Mouse (Mus musculus) limb, embryonic 11.5 days (tissue): ENCODE data around the gene Crct1. TPM values are rescaled to one million over a fixed set of nuclear protein-coding genes. Genes with fewer than 3 reads are reported as not detected.

Experiments
- ATAC-seq: fragments of 200-750 bp; cut with Nextera tagmentation; 2 replicates; pipeline ENCODE4 v1.8.0; 2017; ENCODE audit warnings: low read depth; ENCODE audit not compliant: insufficient number of reproducible peaks, low FRiP score, low TSS enrichment
- DNase-seq: peaks from one replicate; pipeline ENCODE4 v3.0.0-alpha.2; 2015; ENCODE audit warnings: low spot score
- H3K27ac ChIP-seq: fragments of 300-500 bp; sonication (generic); replicated peaks from 2 replicates; pipeline ENCODE4 v1.5.1; 2014; ENCODE audit warnings: low read depth, mild to moderate bottlenecking, low read length
- H3K27me3 ChIP-seq: fragments of 300-500 bp; sonication (generic); 2 replicates; pipeline ENCODE4 v1.6.1; 2014; ENCODE audit warnings: mild to moderate bottlenecking, low read length, mixed read lengths; ENCODE audit not compliant: control insufficient read depth, insufficient read depth
- H3K36me3 ChIP-seq: fragments of 300-500 bp; sonication (generic); 2 replicates; pipeline ENCODE4 v1.6.1; 2014; ENCODE audit warnings: mild to moderate bottlenecking, low read length, moderate library complexity, mixed read lengths; ENCODE audit not compliant: control insufficient read depth, insufficient read depth
- H3K4me1 ChIP-seq: fragments of 300-500 bp; sonication (generic); 2 replicates; pipeline ENCODE4 v1.6.1; 2014; ENCODE audit warnings: low read length, mixed read lengths; ENCODE audit not compliant: control insufficient read depth, insufficient read depth
- H3K4me2 ChIP-seq: fragments of 300-500 bp; sonication (generic); 2 replicates; pipeline ENCODE4 v1.6.1; 2014; ENCODE audit warnings: low read depth, mild to moderate bottlenecking, moderate library complexity; ENCODE audit not compliant: severe bottlenecking
- H3K4me3 ChIP-seq: fragments of 300-500 bp; sonication (generic); 2 replicates; pipeline ENCODE4 v1.5.1; 2014; ENCODE audit warnings: low read depth, low read length
- H3K9ac ChIP-seq: fragments of 300-500 bp; sonication (generic); 2 replicates; pipeline ENCODE4 v1.6.1; 2014; ENCODE audit warnings: mild to moderate bottlenecking, low read length
- H3K9me3 ChIP-seq: fragments of 300-500 bp; sonication (generic); 2 replicates; pipeline ENCODE4 v1.6.1; 2016; ENCODE audit warnings: low read length; ENCODE audit not compliant: control insufficient read depth
- WGBS: fragments of 180-500 bp; shearing (Covaris S2); extraction: QIAGEN DNeasy Blood & Tissue Kit; methylation state at CpG from one replicate; pipeline ENCODE4 v1.1.7; 2014; 5-methylcytosine and 5-hydroxymethylcytosine counted together
- polyA plus RNA-seq: library from polyadenylated mRNA; unstranded; fragments of >200 nt; fragmentation: Nextera tagmentation; extraction: Ambion mirVana; gene quantifications from 2 replicates; pipeline ENCODE4 v1.2.1, GENCODE M21; 2014

Crct1 gene
- not detected in 2 replicates for polyA plus RNA-seq

GRCm38 (mm10) chr3:93015460-93016104 lies at the start of gene Crct1:
Gene Crct1 (minus strand): TSS chr3:93015687.
- Histone ChIP-seq H3K4me3 (peak within 1 kb of the TSS; percentile 32), H3K27me3 (no peaks in the 10 kb centered on the region), H3K9me3 (no peaks in the 10 kb centered on the region), H3K27ac (0 out of 2 replicates have a peak within 1 kb of the TSS, but pooled peaks have one; percentile 10), H3K36me3 (no peaks in the 10 kb centered on the region), H3K4me1 (no peaks in the 10 kb centered on the region), H3K4me2 (peak within 1 kb of the TSS; percentile 54), H3K9ac (peak within 1 kb of the TSS; percentile 65)
- 53% methylated on average over 4 of the region's 4 CpGs for WGBS
- ATAC-seq, result no peak
- no peak for DNase-seq

DNA sequence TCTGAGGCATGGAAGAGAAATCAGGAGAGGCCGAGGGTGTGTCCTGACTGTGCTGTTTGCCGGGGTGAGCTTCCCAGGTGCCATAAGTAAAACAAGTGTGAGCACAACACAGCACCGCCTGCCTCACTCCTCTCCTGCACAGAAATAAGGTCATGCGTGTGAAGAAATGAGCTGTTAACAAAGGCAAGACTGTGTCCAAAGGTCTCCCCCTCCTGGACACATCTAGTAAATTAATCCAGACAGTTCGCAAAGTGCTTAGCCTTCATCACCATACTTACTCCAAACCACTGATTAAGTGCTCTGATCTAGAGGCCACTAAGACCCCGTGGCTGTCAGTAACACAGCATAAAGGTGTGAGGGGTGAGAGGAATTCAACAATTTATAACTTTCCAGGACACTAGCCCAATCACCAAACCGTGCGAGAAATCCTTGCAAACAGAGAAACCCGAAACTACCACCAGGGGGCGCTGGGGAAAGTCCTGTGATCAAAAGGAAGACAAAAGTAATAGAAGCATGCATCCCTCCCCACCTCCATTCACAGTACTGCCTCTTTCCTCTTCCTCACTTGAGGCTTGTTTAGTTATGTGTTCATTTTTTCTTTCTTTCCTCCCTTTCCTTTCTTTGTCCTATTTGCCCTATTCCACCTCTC lies 37.5 kb upstream of the Crct1 start:
- Histone ChIP-seq H3K9me3 (no peaks in the 10 kb centered on the region), H3K4me3 (no peak overlapping the region), H3K27me3 (no peaks in the 10 kb centered on the region), H3K27ac (no peak overlapping the region), H3K9ac (no peak overlapping the region), H3K36me3 (no peaks in the 10 kb centered on the region), H3K4me2 (no peak overlapping the region), H3K4me1 (no peaks in the 10 kb centered on the region)
- WGBS, result 54% methylated on average over 10 of the region's 10 CpGs
- ATAC-seq (no peak), DNase-seq (peak; percentile 61)

DNA sequence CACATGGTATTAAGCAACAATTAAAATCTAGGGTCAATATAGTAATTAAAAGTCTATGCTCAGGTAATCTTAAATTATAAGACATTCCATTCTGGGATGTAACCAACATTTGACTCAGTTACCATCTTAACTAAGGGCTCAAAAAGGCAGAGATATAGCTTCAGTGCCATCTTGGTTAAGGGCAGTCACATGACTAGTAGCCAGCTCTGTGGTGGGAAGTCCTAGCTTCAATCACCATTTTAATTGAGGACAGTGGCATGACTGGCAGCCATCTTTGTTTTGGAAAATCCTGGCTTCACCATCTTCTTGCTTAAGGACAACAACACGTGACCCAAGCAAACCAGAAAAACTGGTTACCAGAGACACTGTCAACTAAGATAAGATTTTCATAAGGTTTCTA lies 34.7 kb upstream of the Crct1 start:
- no peak overlapping the region for H3K4me2 ChIP-seq
- no peaks in the 10 kb centered on the region for H3K4me1 ChIP-seq
- no peak overlapping the region for H3K9ac ChIP-seq
- DNase-seq (no peak), ATAC-seq (no peak)
- 93% methylated on average over 1 of the region's 1 CpGs for WGBS
- H3K27ac ChIP-seq, result no peak overlapping the region
- no peaks in the 10 kb centered on the region for H3K36me3 ChIP-seq
- no peak overlapping the region for H3K4me3 ChIP-seq
- no peaks in the 10 kb centered on the region for H3K9me3 ChIP-seq
- H3K27me3 ChIP-seq, result no peaks in the 10 kb centered on the region

GRCm38 (mm10) chr3:93031450-93031849 lies 16.0 kb upstream of the Crct1 start:
- H3K4me2 ChIP-seq, result no peak overlapping the region
- H3K9ac ChIP-seq, result no peak overlapping the region
- DNase-seq (peak; percentile 50), ATAC-seq (peak; percentile 60; the same call in 1 of the 2 replicates)
- H3K9me3 ChIP-seq, result no peaks in the 10 kb centered on the region
- H3K27me3 ChIP-seq, result no peaks in the 10 kb centered on the region
- WGBS, result 68% methylated on average over 5 of the region's 5 CpGs
- no peak overlapping the region for H3K4me3 ChIP-seq
- H3K4me1 ChIP-seq, result no peaks in the 10 kb centered on the region
- H3K27ac ChIP-seq, result no peak overlapping the region
- H3K36me3 ChIP-seq, result no peaks in the 10 kb centered on the region

DNA sequence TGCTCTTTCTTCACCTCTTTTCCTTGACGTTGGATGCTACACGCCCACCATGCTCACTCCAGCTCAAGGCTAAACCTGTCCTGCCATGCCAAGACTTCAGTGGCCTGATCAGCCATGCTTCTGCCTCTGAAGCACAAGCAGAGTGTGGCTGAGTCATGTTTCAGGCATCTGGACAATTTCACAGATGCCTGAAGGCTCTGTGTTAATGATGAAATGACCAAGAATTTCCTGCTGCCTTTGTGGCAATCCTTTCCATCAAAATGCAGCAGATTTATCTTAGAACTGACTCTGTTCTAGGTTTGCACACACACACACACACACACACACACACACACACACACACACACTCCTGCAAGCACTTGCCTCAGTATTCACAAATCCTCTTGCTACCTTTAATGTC lies 10.0 kb upstream of the Crct1 start:
- ATAC-seq (no peak), DNase-seq (no peak)
- 79% methylated on average over 2 of the region's 2 CpGs for WGBS
- no peak overlapping the region for H3K27ac ChIP-seq
- H3K36me3 ChIP-seq, result no peaks in the 10 kb centered on the region
- H3K4me3 ChIP-seq, result no peak overlapping the region
- H3K9me3 ChIP-seq, result no peaks in the 10 kb centered on the region
- no peaks in the 10 kb centered on the region for H3K27me3 ChIP-seq
- no peak overlapping the region for H3K4me2 ChIP-seq
- H3K9ac ChIP-seq, result no peak overlapping the region
- H3K4me1 ChIP-seq, result no peaks in the 10 kb centered on the region

DNA sequence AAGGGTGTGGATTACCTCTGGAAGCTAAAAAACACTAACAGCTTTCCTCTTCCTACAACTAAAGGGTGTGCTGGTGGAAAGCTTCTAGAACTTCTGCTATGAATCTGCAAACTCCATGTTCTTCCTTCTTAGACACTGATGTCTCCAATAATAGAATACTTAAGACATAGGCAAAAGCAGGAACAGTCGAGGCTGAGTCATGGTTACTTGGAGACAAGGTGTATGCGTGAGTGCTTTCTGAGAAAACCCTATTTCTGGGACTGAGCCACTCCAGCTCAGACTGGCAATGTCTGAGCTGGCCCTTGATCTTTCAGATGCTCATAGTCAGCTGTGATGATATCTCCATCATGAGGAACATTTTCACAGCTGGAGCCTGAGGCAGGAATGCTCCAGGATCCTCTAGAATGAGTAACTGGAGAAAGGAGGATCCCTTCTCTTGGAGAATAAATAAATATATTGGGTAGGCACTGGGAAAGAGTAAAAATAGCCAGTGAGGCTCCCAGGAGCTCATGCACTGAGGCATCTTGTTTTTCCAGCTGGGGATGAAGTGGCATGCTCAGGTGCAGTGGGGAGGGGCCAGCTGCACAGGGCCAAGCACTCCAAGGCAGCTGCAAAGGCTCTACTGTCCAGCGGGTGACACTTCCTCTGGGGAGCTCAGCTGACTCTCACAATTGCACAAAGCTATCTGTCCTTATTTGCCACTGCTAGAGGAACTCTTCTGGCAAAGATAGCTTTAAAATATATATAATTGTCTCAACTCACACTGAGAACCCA lies 8.1 kb upstream of the Crct1 start:
- no peak overlapping the region for H3K27ac ChIP-seq
- no peak for DNase-seq
- no peaks in the 10 kb centered on the region for H3K4me1 ChIP-seq
- no peaks in the 10 kb centered on the region for H3K9me3 ChIP-seq
- 77% methylated on average over 3 of the region's 3 CpGs for WGBS
- H3K9ac ChIP-seq, result no peak overlapping the region
- H3K36me3 ChIP-seq, result no peaks in the 10 kb centered on the region
- ATAC-seq, result no peak
- H3K4me2 ChIP-seq, result no peak overlapping the region
- H3K4me3 ChIP-seq, result no peak overlapping the region
- no peaks in the 10 kb centered on the region for H3K27me3 ChIP-seq

DNA sequence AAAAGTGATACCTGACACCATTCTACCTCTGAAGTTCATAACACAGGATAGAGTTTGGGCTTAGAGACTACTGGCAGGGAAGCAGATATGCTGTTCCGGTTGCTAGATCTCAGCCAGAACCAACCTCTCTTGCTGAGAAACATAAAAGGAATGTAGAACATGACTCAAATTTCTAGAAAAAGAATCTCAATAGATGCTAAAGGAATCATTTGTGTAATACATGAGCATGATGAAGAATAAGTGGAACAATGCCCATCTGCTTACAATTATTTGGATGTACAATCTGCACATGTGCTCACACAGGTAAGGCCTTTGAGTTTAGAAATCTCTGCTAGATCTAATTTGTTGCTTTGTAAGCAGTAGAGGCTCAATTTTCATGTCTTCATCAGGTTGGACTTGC lies 5.7 kb upstream of the Crct1 start:
- no peak overlapping the region for H3K4me3 ChIP-seq
- H3K27me3 ChIP-seq, result no peaks in the 10 kb centered on the region
- H3K9ac ChIP-seq, result no peak overlapping the region
- no peak overlapping the region for H3K27ac ChIP-seq
- H3K4me2 ChIP-seq, result no peak overlapping the region
- no peaks in the 10 kb centered on the region for H3K4me1 ChIP-seq
- ATAC-seq, result no peak
- no peaks in the 10 kb centered on the region for H3K9me3 ChIP-seq
- 91% methylated on average over 1 of the region's 1 CpGs for WGBS
- H3K36me3 ChIP-seq, result no peaks in the 10 kb centered on the region
- DNase-seq, result no peak

DNA sequence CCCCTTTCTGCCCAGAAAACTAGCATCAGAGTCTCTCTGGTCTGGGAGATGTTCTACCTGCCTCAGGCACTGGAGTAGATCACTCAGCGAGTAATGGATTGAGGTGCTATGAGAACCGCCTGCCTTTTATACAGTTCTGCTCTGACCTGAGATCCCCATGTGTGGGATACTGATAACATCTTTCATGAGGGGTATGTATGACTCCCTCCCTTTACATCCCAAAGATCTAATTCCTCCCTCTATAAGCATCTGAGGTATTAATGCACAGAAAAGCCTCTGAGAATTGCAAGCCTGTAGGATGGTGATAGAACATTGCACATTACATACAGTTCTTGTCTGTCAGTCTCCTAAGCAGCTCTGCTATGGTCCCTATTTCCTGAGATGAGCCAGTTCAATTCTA lies 3.5 kb upstream of the Crct1 start, which contains the start of gene Lce1m:
Gene Lce1m (minus strand): TSS at position 101 of the 400 bp plus-strand sequence.
- no peak for ATAC-seq
- no peak within 1 kb of the TSS for H3K27ac ChIP-seq
- no peaks in the 10 kb centered on the region for H3K36me3 ChIP-seq
- H3K27me3 ChIP-seq, result no peaks in the 10 kb centered on the region
- H3K4me3 ChIP-seq, result no peak within 1 kb of the TSS
- WGBS, result 87% methylated on average over 2 of the region's 2 CpGs
- no peaks in the 10 kb centered on the region for H3K4me1 ChIP-seq
- no peaks in the 10 kb centered on the region for H3K9me3 ChIP-seq
- no peak for DNase-seq
- no peak within 1 kb of the TSS for H3K4me2 ChIP-seq
- H3K9ac ChIP-seq, result no peak within 1 kb of the TSS
